Comparison of ENCODE assay signal across 8 mouse cellular contexts in the genomic region with DNA sequence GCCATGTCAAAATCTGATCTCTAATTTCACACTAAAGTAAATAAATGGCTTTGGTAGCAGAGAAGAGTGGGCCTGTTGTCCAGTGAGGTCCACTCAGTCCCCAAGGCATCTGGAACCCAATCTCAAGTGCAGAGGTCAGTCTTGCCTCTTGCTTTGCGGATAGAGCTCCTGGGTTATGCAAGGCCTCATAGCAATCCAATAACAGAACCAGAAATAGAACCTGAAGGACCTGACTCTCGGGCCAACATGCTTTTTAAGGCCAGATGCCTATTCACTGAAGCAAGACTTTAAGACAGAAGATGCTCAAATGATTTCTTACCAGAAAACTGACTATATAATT. TPM values are rescaled to one million over a fixed set of nuclear protein-coding genes. Genes with fewer than 3 reads are reported as not detected.
DNase-seq lines count a peak whose midpoint lies in the region; ATAC-seq and TF ChIP-seq lines count a peak whose summit lies in the region.

No protein-coding gene starts in this region.

- peak overlapping the region; percentile 49 for H3K4me2 ChIP-seq in liver, embryonic 11.5 days
- peak overlapping the region; percentile 76 for H3K4me2 ChIP-seq in neural tube, embryonic 12.5 days (replicated peaks)

- peaks cover 4% of the 10 kb centered on the region; the same call in 1 of the 2 replicates for H3K4me1 ChIP-seq in cortical plate, adult 2 months (ENCODE audit: control insufficient read depth, insufficient read depth, low read length)
- H3K4me1 ChIP-seq in liver, embryonic 11.5 days (replicated peaks; ENCODE audit: control insufficient read depth, insufficient read depth, low read length), result peaks cover 8% of the 10 kb centered on the region
- peaks cover 7% of the 10 kb centered on the region for H3K4me1 ChIP-seq in neural tube, embryonic 12.5 days

- no peaks in the 10 kb centered on the region for H3K9me3 ChIP-seq in liver, embryonic 11.5 days (ENCODE audit: control insufficient read depth, low read length)
- H3K9me3 ChIP-seq in neural tube, embryonic 12.5 days, result no peaks in the 10 kb centered on the region

- WGBS in liver, embryonic 11.5 days, result 79% methylated on average over 2 of the region's 2 CpGs
- 80% methylated on average over 2 of the region's 2 CpGs for WGBS in neural tube, embryonic 12.5 days

- peak; percentile 44 for DNase-seq in gastrocnemius, adult 18-20 months (ENCODE audit: low spot score)
- DNase-seq in gastrocnemius, postnatal 4 days (ENCODE audit: low spot score in 2 of 2), result no peak
- DNase-seq in heart, postnatal 14 days, result peak; percentile 11 to 32
- no peak for DNase-seq in liver, embryonic 11.5 days (ENCODE audit: low spot score)
- no peak for DNase-seq in layer of hippocampus, postnatal 36 days
- no peak for DNase-seq in spleen, adult 12 weeks (ENCODE audit: low spot score)

- H3K27me3 ChIP-seq in liver, embryonic 11.5 days (replicated peaks; ENCODE audit: control insufficient read depth, insufficient read depth, low read length), result no peaks in the 10 kb centered on the region
- H3K27me3 ChIP-seq in neural tube, embryonic 12.5 days (replicated peaks), result no peaks in the 10 kb centered on the region

- no peaks in the 10 kb centered on the region for H3K36me3 ChIP-seq in liver, embryonic 11.5 days (ENCODE audit: control insufficient read depth, insufficient read depth, low read length)
- no peaks in the 10 kb centered on the region for H3K36me3 ChIP-seq in neural tube, embryonic 12.5 days

- ATAC-seq in liver, embryonic 11.5 days (replicated peaks; ENCODE audit: low FRiP score), result no peak
- peak; percentile 6; the same call in 1 of the 2 replicates for ATAC-seq in neural tube, embryonic 12.5 days (ENCODE audit: low FRiP score, low read depth)

- no peak overlapping the region for H3K9ac ChIP-seq in liver, embryonic 11.5 days (ENCODE audit: low read depth, low read length)
- no peak overlapping the region for H3K9ac ChIP-seq in neural tube, embryonic 12.5 days

- no peak overlapping the region for H3K27ac ChIP-seq in cortical plate, adult 2 months (ENCODE audit: insufficient read depth, low read length)
- H3K27ac ChIP-seq in liver, embryonic 11.5 days (ENCODE audit: low read depth, low read length), result no peak overlapping the region
- no peak overlapping the region for H3K27ac ChIP-seq in neural tube, embryonic 12.5 days

- H3K4me3 ChIP-seq in cortical plate, adult 2 months (ENCODE audit: insufficient read depth, low read length), result peak overlapping the region; percentile 6; the same call in 1 of the 2 replicates
- no peak overlapping the region for H3K4me3 ChIP-seq in liver, embryonic 11.5 days (ENCODE audit: low read depth, low read length)
- no peak overlapping the region for H3K4me3 ChIP-seq in neural tube, embryonic 12.5 days

- TF ChIP-seq POLR2A in cortical plate, adult 2 months (IDR thresholded peaks at IDR 0.05; ENCODE audit: extremely low read depth, insufficient read depth, low read length), result no peak

- intact Hi-C loops in heart, postnatal 14 days (cut with DNase I), result loop anchor here (5.0 kb wide), 1 partner anchor 40 kb away; no protein-coding TSS in a partner anchor

- TF ChIP-seq CTCF in cortical plate, adult 2 months (IDR thresholded peaks at IDR 0.05; ENCODE audit: extremely low read depth, insufficient read depth, low read length), result no peak

RNA-seq across cellular contexts. Expression of gene Ralgapa2, which starts 0.4 kb away (rescaled TPM):
- total RNA-seq in gastrocnemius, adult 18-20 months (2021), result 1 to 10 TPM; 8.3 to 9.3 TPM
- total RNA-seq in gastrocnemius, postnatal 4 days (2021), result 1 to 10 TPM; 7.0 to 8.2 TPM
- polyA plus RNA-seq in cortical plate, adult 2 months (2012; rRNA removed), result 9.8 and 9.9 TPM in 2 replicates
- total RNA-seq in heart, postnatal 14 days (2021), result 10 to 100 TPM; 39.5 to 48.0 TPM
- polyA plus RNA-seq in liver, embryonic 11.5 days (2014; fragmentation: Nextera tagmentation; extraction: Ambion mirVana), result 11.6 and 13.0 TPM in 2 replicates
- 10.0 and 11.4 TPM in 2 replicates for polyA plus RNA-seq in neural tube, embryonic 12.5 days (2016; fragmentation: Nextera tagmentation; extraction: Ambion mirVana)
- 10 to 100 TPM; 27.5 to 32.8 TPM for total RNA-seq in layer of hippocampus, postnatal 36 days (2021)

Comparison
In these comparisons a context has a peak if more than half of its experiments do, and no peak if none do; other contexts are left out.
1. DNase-seq: peak in gastrocnemius, adult 18-20 months (single experiment) and heart, postnatal 14 days (2 of 2); none in gastrocnemius, postnatal 4 days (0 of 2), liver, embryonic 11.5 days (single experiment), layer of hippocampus, postnatal 36 days (0 of 2) and spleen, adult 12 weeks (single experiment).